Mouse (Mus musculus) heart, adult 2 months (tissue): ENCODE results near the gene Trim38.

Source experiments
- CTCF ChIP-seq: fragments of 200-600 bp; IDR thresholded peaks from 2 replicates; pipeline ENCODE4 v1.8.1; 2022; ENCODE audit warnings: antibody characterized with exemption, mild to moderate bottlenecking, moderate library complexity
- POLR2A ChIP-seq: fragments of 200-500 bp; IDR thresholded peaks from 2 replicates; pipeline ENCODE4 v1.6.1; 2011; ENCODE audit warnings: mild to moderate bottlenecking, low read depth, low read length, control low read depth; ENCODE audit not compliant: insufficient read depth

- no peak for TF ChIP-seq CTCF
- TF ChIP-seq POLR2A: no peak
Observed at GRCm38 (mm10) chr13:23759251-23759771, 10.4 kb upstream of the Trim38 start.
